Mouse (Mus musculus) heart, embryonic 13.5 days (tissue): Measurements from ENCODE around the gene Rnf103. TPM values are rescaled to one million over a fixed set of nuclear protein-coding genes. Genes with fewer than 3 reads are reported as not detected.
A peak's percentile ranks its signal among the peaks of the same experiment; 100 is the strongest.
"Not testable (repeated sequence)": the region's sequence is repeated elsewhere in the genome, so short reads cannot be mapped to it uniquely, and the experiment has no call there.

Experiments used
- ATAC-seq: fragments of 200-750 bp; cut with Nextera tagmentation; 2 replicates; pipeline ENCODE4 v1.8.0; 2017; ENCODE audit warnings: moderate TSS enrichment; ENCODE audit not compliant: insufficient number of reproducible peaks, low FRiP score, low TSS enrichment; ENCODE audit errors: extremely low read depth
- H3K27ac ChIP-seq: fragments of 300-500 bp; sonication (generic); replicated peaks from 2 replicates; pipeline ENCODE4 v1.5.1; 2015; ENCODE audit warnings: moderate library complexity, mild to moderate bottlenecking, inconsistent platforms
- H3K27me3 ChIP-seq: fragments of 300-500 bp; sonication (generic); replicated peaks from 2 replicates; pipeline ENCODE4 v1.6.1; 2015; ENCODE audit warnings: mild to moderate bottlenecking, inconsistent platforms
- H3K36me3 ChIP-seq: fragments of 300-500 bp; sonication (generic); 2 replicates; pipeline ENCODE4 v1.6.1; 2015; ENCODE audit warnings: mild to moderate bottlenecking, inconsistent platforms
- H3K4me1 ChIP-seq: fragments of 300-500 bp; sonication (generic); 2 replicates; pipeline ENCODE4 v1.6.1; 2015; ENCODE audit warnings: inconsistent platforms
- H3K4me2 ChIP-seq: fragments of 300-500 bp; sonication (generic); 2 replicates; pipeline ENCODE4 v1.6.1; 2015; ENCODE audit warnings: inconsistent platforms, mild to moderate bottlenecking, moderate library complexity
- H3K4me3 ChIP-seq: fragments of 300-500 bp; sonication (generic); 2 replicates; pipeline ENCODE4 v1.5.1; 2015; ENCODE audit warnings: moderate library complexity, mild to moderate bottlenecking, inconsistent platforms
- H3K9ac ChIP-seq: fragments of 300-500 bp; sonication (generic); 2 replicates; pipeline ENCODE4 v1.6.1; 2015; ENCODE audit warnings: inconsistent platforms, mild to moderate bottlenecking, moderate library complexity
- H3K9me3 ChIP-seq: fragments of 300-500 bp; sonication (generic); 2 replicates; pipeline ENCODE4 v1.6.1; 2016; ENCODE audit warnings: inconsistent platforms
- WGBS: fragments of 180-500 bp; shearing (Covaris S2); methylation state at CpG from one replicate; pipeline ENCODE4 v1.1.7; 2015; ENCODE audit warnings: mixed read lengths; 5-methylcytosine and 5-hydroxymethylcytosine counted together
- polyA plus RNA-seq: library from polyadenylated mRNA; unstranded; fragments of >200 nt; fragmentation: Nextera tagmentation; extraction: Ambion mirVana; gene quantifications from 2 replicates; pipeline ENCODE4 v1.2.1, GENCODE M21; 2015

Rnf103 gene
- 10.8 and 13.4 TPM in 2 replicates for polyA plus RNA-seq

- H3K9me3 ChIP-seq: no peaks in the 10 kb centered on the region
- WGBS: under 1% methylated on average over 79 of the region's 79 CpGs
These were observed at the start of gene Rnf103 for GRCm38 (mm10) chr6:71493675-71494340. TSS of gene Rnf103 (plus strand) at chr6:71493894.

GRCm38 (mm10) chr6:71444756-71445155 is 48.9 kb upstream of the Rnf103 start:
- no peaks in the 10 kb centered on the region for H3K27me3 ChIP-seq
- WGBS: 54% methylated on average over 1 of the region's 1 CpGs
- H3K27ac ChIP-seq: no peak overlapping the region
- no peaks in the 10 kb centered on the region for H3K36me3 ChIP-seq
- H3K9me3 ChIP-seq: no peaks in the 10 kb centered on the region
- no peak overlapping the region for H3K4me3 ChIP-seq
- no peak for ATAC-seq
- peaks cover 10% of the 10 kb centered on the region for H3K4me1 ChIP-seq
- no peak overlapping the region for H3K9ac ChIP-seq
- H3K4me2 ChIP-seq: no peak overlapping the region

More at GRCm38 (mm10) chr6:71493675-71494340, at the start of gene Rnf103:
- Histone ChIP-seq H3K4me2 (peak within 1 kb of the TSS; percentile 91), H3K27ac (peak within 1 kb of the TSS; percentile 99), H3K4me1 (peaks cover 19% of the 10 kb centered on the region), H3K9ac (peak within 1 kb of the TSS; percentile 98), H3K27me3 (no peaks in the 10 kb centered on the region), H3K36me3 (peaks cover 19% of the 10 kb centered on the region), H3K4me3 (peak within 1 kb of the TSS; percentile 92)
- peak; percentile 94 for ATAC-seq

- no peak overlapping the region for H3K9ac ChIP-seq
- H3K4me1 ChIP-seq: peaks cover 10% of the 10 kb centered on the region
- WGBS: 74% methylated on average over 6 of the region's 6 CpGs
- no peak for ATAC-seq
- no peak overlapping the region for H3K4me2 ChIP-seq
- H3K27ac ChIP-seq: no peak overlapping the region
- no peak overlapping the region for H3K4me3 ChIP-seq
- H3K27me3 ChIP-seq: no peaks in the 10 kb centered on the region
- H3K9me3 ChIP-seq: no peaks in the 10 kb centered on the region
- H3K36me3 ChIP-seq: no peaks in the 10 kb centered on the region
These were observed 48.1 kb upstream of the Rnf103 start for GRCm38 (mm10) chr6:71445560-71445959.

- no peaks in the 10 kb centered on the region for H3K36me3 ChIP-seq
- ATAC-seq: no peak
These were observed 40.9 kb upstream of the Rnf103 start for GRCm38 (mm10) chr6:71452792-71453191.

GRCm38 (mm10) chr6:71453983-71454739 is 39.5 kb upstream of the Rnf103 start:
- not testable (repeated sequence) for H3K27me3 ChIP-seq, H3K4me1 ChIP-seq, H3K36me3 ChIP-seq, H3K27ac ChIP-seq, H3K9ac ChIP-seq, ATAC-seq, H3K4me3 ChIP-seq, H3K9me3 ChIP-seq, H3K4me2 ChIP-seq

More at GRCm38 (mm10) chr6:71452792-71453191, 40.9 kb upstream of the Rnf103 start:
- 59% methylated on average over 2 of the region's 2 CpGs for WGBS
- Histone ChIP-seq H3K9me3 (no peaks in the 10 kb centered on the region), H3K4me1 (no peaks in the 10 kb centered on the region), H3K9ac (no peak overlapping the region), H3K4me2 (no peak overlapping the region), H3K27me3 (no peaks in the 10 kb centered on the region), H3K27ac (no peak overlapping the region), H3K4me3 (no peak overlapping the region)

- 57% methylated on average over 8 of the region's 8 CpGs for WGBS
- no peaks in the 10 kb centered on the region for H3K9me3 ChIP-seq
- no peak for ATAC-seq
- no peak overlapping the region for H3K27ac ChIP-seq
- no peaks in the 10 kb centered on the region for H3K36me3 ChIP-seq
- no peaks in the 10 kb centered on the region for H3K27me3 ChIP-seq
- H3K9ac ChIP-seq: no peak overlapping the region
- H3K4me2 ChIP-seq: no peak overlapping the region
- H3K4me3 ChIP-seq: no peak overlapping the region
- H3K4me1 ChIP-seq: no peaks in the 10 kb centered on the region
These were observed 35.6 kb upstream of the Rnf103 start for GRCm38 (mm10) chr6:71457956-71458608.

- no peak for ATAC-seq
- Histone ChIP-seq H3K9me3 (no peaks in the 10 kb centered on the region), H3K27me3 (no peaks in the 10 kb centered on the region), H3K4me3 (no peak overlapping the region), H3K9ac (no peak overlapping the region), H3K27ac (no peak overlapping the region), H3K4me2 (no peak overlapping the region), H3K4me1 (no peaks in the 10 kb centered on the region), H3K36me3 (no peaks in the 10 kb centered on the region)
- WGBS: 82% methylated on average over 3 of the region's 3 CpGs
These were observed 28.5 kb upstream of the Rnf103 start for GRCm38 (mm10) chr6:71465146-71465545.

- Histone ChIP-seq H3K9me3 (no peaks in the 10 kb centered on the region), H3K9ac (no peak overlapping the region), H3K4me3 (no peak overlapping the region), H3K36me3 (no peaks in the 10 kb centered on the region), H3K4me2 (no peak overlapping the region), H3K27ac (no peak overlapping the region), H3K4me1 (no peaks in the 10 kb centered on the region), H3K27me3 (no peaks in the 10 kb centered on the region)
- ATAC-seq: no peak
- WGBS: 63% methylated on average over 4 of the region's 4 CpGs
These were observed 25.9 kb upstream of the Rnf103 start for GRCm38 (mm10) chr6:71467766-71468165.

GRCm38 (mm10) chr6:71469291-71469690 is 24.4 kb upstream of the Rnf103 start:
- no peak overlapping the region for H3K4me2 ChIP-seq
- H3K27me3 ChIP-seq: no peaks in the 10 kb centered on the region
- no peak overlapping the region for H3K27ac ChIP-seq
- no peak overlapping the region for H3K9ac ChIP-seq
- no peaks in the 10 kb centered on the region for H3K4me1 ChIP-seq
- no peak overlapping the region for H3K4me3 ChIP-seq
- no peak for ATAC-seq
- no peaks in the 10 kb centered on the region for H3K36me3 ChIP-seq
- H3K9me3 ChIP-seq: no peaks in the 10 kb centered on the region
- WGBS: 38% methylated on average over 3 of the region's 3 CpGs

GRCm38 (mm10) chr6:71471830-71472520 is 21.7 kb upstream of the Rnf103 start:
- no peak for ATAC-seq
- H3K27ac ChIP-seq: no peak overlapping the region

GRCm38 (mm10) chr6:71472786-71473185 is 20.9 kb upstream of the Rnf103 start:
- Histone ChIP-seq H3K4me1 (no peaks in the 10 kb centered on the region), H3K27ac (no peak overlapping the region), H3K36me3 (no peaks in the 10 kb centered on the region), H3K4me2 (no peak overlapping the region), H3K9me3 (no peaks in the 10 kb centered on the region), H3K4me3 (no peak overlapping the region), H3K27me3 (no peaks in the 10 kb centered on the region; the same call in 1 of the 2 replicates), H3K9ac (no peak overlapping the region)
- 24% methylated on average over 1 of the region's 1 CpGs for WGBS
- ATAC-seq: no peak

More at GRCm38 (mm10) chr6:71471830-71472520, 21.7 kb upstream of the Rnf103 start:
- H3K4me2 ChIP-seq: no peak overlapping the region
- no peak overlapping the region for H3K9ac ChIP-seq
- WGBS: 63% methylated on average over 4 of the region's 4 CpGs
- H3K4me3 ChIP-seq: no peak overlapping the region
- H3K27me3 ChIP-seq: no peaks in the 10 kb centered on the region; the same call in 1 of the 2 replicates
- H3K9me3 ChIP-seq: no peaks in the 10 kb centered on the region
- no peaks in the 10 kb centered on the region for H3K36me3 ChIP-seq
- no peaks in the 10 kb centered on the region for H3K4me1 ChIP-seq
